Mouse (Mus musculus): Measurements from ENCODE around the gene Krt83. TPM values are rescaled to one million over a fixed set of nuclear protein-coding genes. Genes with fewer than 3 reads are reported as not detected.
"Not testable (repeated sequence)": the region's sequence is repeated elsewhere in the genome, so short reads cannot be mapped to it uniquely, and the experiment has no call there.

Krt83 gene
- polyA plus RNA-seq (2015; fragmentation: Nextera tagmentation; extraction: Ambion mirVana), result not detected in 2 replicates

GRCm38 (mm10) chr15:101491431-101491830 lies at the start of gene Krt83:
Gene Krt83 (minus strand): TSS chr15:101491512.
- Histone ChIP-seq H3K4me2 (ENCODE audit: low read length) (no peak within 1 kb of the TSS), H3K27me3 (replicated peaks; ENCODE audit: control insufficient read depth, insufficient read depth, low read length) (no peaks in the 10 kb centered on the region), H3K9me3 (ENCODE audit: control insufficient read depth, low read length) (no peaks in the 10 kb centered on the region), H3K36me3 (ENCODE audit: control insufficient read depth, insufficient read depth, low read length) (no peaks in the 10 kb centered on the region), H3K4me1 (ENCODE audit: control insufficient read depth, insufficient read depth, low read depth, low read length) (no peaks in the 10 kb centered on the region), H3K4me3 (ENCODE audit: low read length) (no peak within 1 kb of the TSS), H3K27ac (ENCODE audit: low read depth, low read length) (no peak within 1 kb of the TSS), H3K9ac (ENCODE audit: low read depth, low read length) (no peak within 1 kb of the TSS)
- WGBS, result 60% methylated on average over 6 of the region's 6 CpGs
- no peak for ATAC-seq

- 70% methylated on average over 4 of the region's 4 CpGs for WGBS
- no peak overlapping the region for H3K27ac ChIP-seq (ENCODE audit: low read depth, low read length)
- H3K4me1 ChIP-seq (ENCODE audit: control insufficient read depth, insufficient read depth, low read depth, low read length), result no peaks in the 10 kb centered on the region
- H3K4me2 ChIP-seq (ENCODE audit: low read length), result no peak overlapping the region
- no peak for ATAC-seq
- no peak overlapping the region for H3K9ac ChIP-seq (ENCODE audit: low read depth, low read length)
- H3K36me3 ChIP-seq (ENCODE audit: control insufficient read depth, insufficient read depth, low read length), result no peaks in the 10 kb centered on the region
- H3K9me3 ChIP-seq (ENCODE audit: control insufficient read depth, low read length), result no peaks in the 10 kb centered on the region
- H3K4me3 ChIP-seq (ENCODE audit: low read length), result no peak overlapping the region
- H3K27me3 ChIP-seq (replicated peaks; ENCODE audit: control insufficient read depth, insufficient read depth, low read length), result no peaks in the 10 kb centered on the region
These were observed 47.2 kb upstream of the Krt83 start for GRCm38 (mm10) chr15:101538580-101538900.

- Histone ChIP-seq H3K4me1 (ENCODE audit: control insufficient read depth, insufficient read depth, low read depth, low read length) (no peaks in the 10 kb centered on the region), H3K36me3 (ENCODE audit: control insufficient read depth, insufficient read depth, low read length) (no peaks in the 10 kb centered on the region), H3K27ac (ENCODE audit: low read depth, low read length) (no peak overlapping the region), H3K4me2 (ENCODE audit: low read length) (no peak overlapping the region), H3K4me3 (ENCODE audit: low read length) (no peak overlapping the region), H3K9ac (ENCODE audit: low read depth, low read length) (no peak overlapping the region), H3K9me3 (ENCODE audit: control insufficient read depth, low read length) (no peaks in the 10 kb centered on the region), H3K27me3 (replicated peaks; ENCODE audit: control insufficient read depth, insufficient read depth, low read length) (no peaks in the 10 kb centered on the region)
- no peak for ATAC-seq
- WGBS, result 45% methylated on average over 7 of the region's 7 CpGs
These were observed 46.7 kb upstream of the Krt83 start for GRCm38 (mm10) chr15:101537864-101538579.

GRCm38 (mm10) chr15:101536054-101536850 lies 44.9 kb upstream of the Krt83 start:
- Histone ChIP-seq H3K36me3 (ENCODE audit: control insufficient read depth, insufficient read depth, low read length) (no peaks in the 10 kb centered on the region), H3K27ac (ENCODE audit: low read depth, low read length) (no peak overlapping the region), H3K4me2 (ENCODE audit: low read length) (no peak overlapping the region), H3K4me3 (ENCODE audit: low read length) (no peak overlapping the region), H3K9ac (ENCODE audit: low read depth, low read length) (no peak overlapping the region), H3K9me3 (ENCODE audit: control insufficient read depth, low read length) (no peaks in the 10 kb centered on the region), H3K4me1 (ENCODE audit: control insufficient read depth, insufficient read depth, low read depth, low read length) (no peaks in the 10 kb centered on the region), H3K27me3 (replicated peaks; ENCODE audit: control insufficient read depth, insufficient read depth, low read length) (no peaks in the 10 kb centered on the region)
- WGBS, result 65% methylated on average over 9 of the region's 9 CpGs
- no peak for ATAC-seq

- H3K27ac ChIP-seq (ENCODE audit: low read depth, low read length), result no peak within 1 kb of the TSS
- 84% methylated on average over 7 of the region's 7 CpGs for WGBS
- H3K9me3 ChIP-seq (ENCODE audit: control insufficient read depth, low read length), result no peaks in the 10 kb centered on the region
- no peak within 1 kb of the TSS for H3K4me3 ChIP-seq (ENCODE audit: low read length)
- H3K4me1 ChIP-seq (ENCODE audit: control insufficient read depth, insufficient read depth, low read depth, low read length), result no peaks in the 10 kb centered on the region
- H3K27me3 ChIP-seq (replicated peaks; ENCODE audit: control insufficient read depth, insufficient read depth, low read length), result no peaks in the 10 kb centered on the region
- no peak for ATAC-seq
- no peaks in the 10 kb centered on the region for H3K36me3 ChIP-seq (ENCODE audit: control insufficient read depth, insufficient read depth, low read length)
- H3K4me2 ChIP-seq (ENCODE audit: low read length), result no peak within 1 kb of the TSS
- H3K9ac ChIP-seq (ENCODE audit: low read depth, low read length), result no peak within 1 kb of the TSS
These were observed 41.4 kb upstream of the Krt83 start, which contains the start of gene Krt84 for GRCm38 (mm10) chr15:101532720-101533119. Gene Krt84 (minus strand): TSS chr15:101532820.

- Histone ChIP-seq H3K27ac (ENCODE audit: low read depth, low read length) (no peak overlapping the region), H3K36me3 (ENCODE audit: control insufficient read depth, insufficient read depth, low read length) (no peaks in the 10 kb centered on the region), H3K4me2 (ENCODE audit: low read length) (no peak overlapping the region), H3K27me3 (replicated peaks; ENCODE audit: control insufficient read depth, insufficient read depth, low read length) (no peaks in the 10 kb centered on the region), H3K4me1 (ENCODE audit: control insufficient read depth, insufficient read depth, low read depth, low read length) (no peaks in the 10 kb centered on the region), H3K9ac (ENCODE audit: low read depth, low read length) (no peak overlapping the region), H3K4me3 (ENCODE audit: low read length) (no peak overlapping the region), H3K9me3 (ENCODE audit: control insufficient read depth, low read length) (no peaks in the 10 kb centered on the region)
- 77% methylated on average over 4 of the region's 4 CpGs for WGBS
- ATAC-seq, result no peak
These were observed 31.4 kb upstream of the Krt83 start for GRCm38 (mm10) chr15:101522556-101523232.

- no peak overlapping the region for H3K9ac ChIP-seq (ENCODE audit: low read depth, low read length)
- no peaks in the 10 kb centered on the region for H3K4me1 ChIP-seq (ENCODE audit: control insufficient read depth, insufficient read depth, low read depth, low read length)
- H3K27me3 ChIP-seq (replicated peaks; ENCODE audit: control insufficient read depth, insufficient read depth, low read length), result no peaks in the 10 kb centered on the region
- no peak overlapping the region for H3K4me2 ChIP-seq (ENCODE audit: low read length)
- no peak overlapping the region for H3K4me3 ChIP-seq (ENCODE audit: low read length)
- no peaks in the 10 kb centered on the region for H3K36me3 ChIP-seq (ENCODE audit: control insufficient read depth, insufficient read depth, low read length)
- ATAC-seq, result no peak
- H3K9me3 ChIP-seq (ENCODE audit: control insufficient read depth, low read length), result no peaks in the 10 kb centered on the region
- whole genome bisulfite sequencing, result 20% methylated on average over 2 of the region's 2 CpGs
- H3K27ac ChIP-seq (ENCODE audit: low read depth, low read length), result no peak overlapping the region
These were observed 28.5 kb upstream of the Krt83 start for GRCm38 (mm10) chr15:101519792-101520191.

- H3K4me3 ChIP-seq (ENCODE audit: low read length); H3K27me3 ChIP-seq (replicated peaks; ENCODE audit: control insufficient read depth, insufficient read depth, low read length); H3K36me3 ChIP-seq (ENCODE audit: control insufficient read depth, insufficient read depth, low read length); H3K4me1 ChIP-seq (ENCODE audit: control insufficient read depth, insufficient read depth, low read depth, low read length); ATAC-seq; H3K4me2 ChIP-seq (ENCODE audit: low read length); H3K9me3 ChIP-seq (ENCODE audit: control insufficient read depth, low read length); H3K27ac ChIP-seq (ENCODE audit: low read depth, low read length); H3K9ac ChIP-seq (ENCODE audit: low read depth, low read length): not testable (repeated sequence)
- WGBS, result 86% methylated on average over 2 of the region's 2 CpGs
These were observed 25.8 kb upstream of the Krt83 start, which contains the start of gene Gm49425 for GRCm38 (mm10) chr15:101517161-101517560. Gene Gm49425 (minus strand): TSS chr15:101517261.

- H3K9ac ChIP-seq (ENCODE audit: low read depth, low read length), result no peak overlapping the region
- H3K4me3 ChIP-seq (ENCODE audit: low read length), result no peak overlapping the region
- no peaks in the 10 kb centered on the region for H3K4me1 ChIP-seq (ENCODE audit: control insufficient read depth, insufficient read depth, low read depth, low read length)
- no peak overlapping the region for H3K27ac ChIP-seq (ENCODE audit: low read depth, low read length)
- 86% methylated on average over 9 of the region's 9 CpGs for WGBS
- no peak for ATAC-seq
- H3K4me2 ChIP-seq (ENCODE audit: low read length), result no peak overlapping the region
- no peaks in the 10 kb centered on the region for H3K27me3 ChIP-seq (replicated peaks; ENCODE audit: control insufficient read depth, insufficient read depth, low read length)
- H3K9me3 ChIP-seq (ENCODE audit: control insufficient read depth, low read length), result no peaks in the 10 kb centered on the region
- H3K36me3 ChIP-seq (ENCODE audit: control insufficient read depth, insufficient read depth, low read length), result no peaks in the 10 kb centered on the region
These were observed 16.9 kb upstream of the Krt83 start for GRCm38 (mm10) chr15:101508247-101508646.
